Mouse (Mus musculus) midbrain, embryonic 11.5 days (tissue): ENCODE measurements around the gene Gm14137. TPM values are rescaled to one million over a fixed set of nuclear protein-coding genes. Genes with fewer than 3 reads are reported as not detected.
A peak's percentile ranks its signal among the peaks of the same experiment; 100 is the strongest.

Source experiments
- ATAC-seq: fragments of 200-750 bp; cut with Nextera tagmentation; 2 replicates; pipeline ENCODE4 v1.8.0; 2017; ENCODE audit warnings: moderate TSS enrichment, moderate library complexity; ENCODE audit not compliant: low FRiP score
- DNase-seq: peaks from one replicate; pipeline ENCODE4 v3.0.0; 2015; ENCODE audit warnings: low spot score; ENCODE audit errors: missing footprints
- H3K27ac ChIP-seq: fragments of 300-500 bp; sonication (generic); 2 replicates; pipeline ENCODE4 v1.5.1; 2014; ENCODE audit warnings: low read depth, low read length
- H3K27me3 ChIP-seq: fragments of 300-500 bp; sonication (generic); 2 replicates; pipeline ENCODE4 v1.6.1; 2014; ENCODE audit warnings: mild to moderate bottlenecking, low read length, moderate library complexity, mixed read lengths; ENCODE audit not compliant: control insufficient read depth, insufficient read depth
- H3K36me3 ChIP-seq: fragments of 300-500 bp; sonication (generic); 2 replicates; pipeline ENCODE4 v1.6.1; 2014; ENCODE audit warnings: mild to moderate bottlenecking, low read length, moderate library complexity, mixed read lengths; ENCODE audit not compliant: control insufficient read depth, insufficient read depth
- H3K4me1 ChIP-seq: fragments of 300-500 bp; sonication (generic); 2 replicates; pipeline ENCODE4 v1.6.1; 2014; ENCODE audit warnings: low read length; ENCODE audit not compliant: control insufficient read depth, insufficient read depth
- H3K4me2 ChIP-seq: fragments of 300-500 bp; sonication (generic); 2 replicates; pipeline ENCODE4 v1.6.1; 2014; ENCODE audit warnings: mild to moderate bottlenecking, moderate library complexity
- H3K4me3 ChIP-seq: fragments of 300-500 bp; sonication (generic); 2 replicates; pipeline ENCODE4 v1.5.1; 2014; ENCODE audit warnings: low read depth, low read length
- H3K9ac ChIP-seq: fragments of 300-500 bp; sonication (generic); 2 replicates; pipeline ENCODE4 v1.6.1; 2014; ENCODE audit warnings: low read length
- H3K9me3 ChIP-seq: fragments of 300-500 bp; sonication (generic); 2 replicates; pipeline ENCODE4 v1.6.1; 2016; ENCODE audit warnings: low read length; ENCODE audit not compliant: control insufficient read depth
- WGBS: fragments of 180-500 bp; shearing (Covaris S2); extraction: QIAGEN DNeasy Blood & Tissue Kit; methylation state at CpG from one replicate; pipeline ENCODE4 v1.1.7; 2014; 5-methylcytosine and 5-hydroxymethylcytosine counted together
- polyA plus RNA-seq: library from polyadenylated mRNA; unstranded; fragments of >200 nt; fragmentation: Nextera tagmentation; extraction: Ambion mirVana; gene quantifications from 2 replicates; pipeline ENCODE4 v1.2.1, GENCODE M21; 2014

The Gm14137 gene
- polyA plus RNA-seq, 1 experiment from 2014 or later: 0.20 TPM

DNA sequence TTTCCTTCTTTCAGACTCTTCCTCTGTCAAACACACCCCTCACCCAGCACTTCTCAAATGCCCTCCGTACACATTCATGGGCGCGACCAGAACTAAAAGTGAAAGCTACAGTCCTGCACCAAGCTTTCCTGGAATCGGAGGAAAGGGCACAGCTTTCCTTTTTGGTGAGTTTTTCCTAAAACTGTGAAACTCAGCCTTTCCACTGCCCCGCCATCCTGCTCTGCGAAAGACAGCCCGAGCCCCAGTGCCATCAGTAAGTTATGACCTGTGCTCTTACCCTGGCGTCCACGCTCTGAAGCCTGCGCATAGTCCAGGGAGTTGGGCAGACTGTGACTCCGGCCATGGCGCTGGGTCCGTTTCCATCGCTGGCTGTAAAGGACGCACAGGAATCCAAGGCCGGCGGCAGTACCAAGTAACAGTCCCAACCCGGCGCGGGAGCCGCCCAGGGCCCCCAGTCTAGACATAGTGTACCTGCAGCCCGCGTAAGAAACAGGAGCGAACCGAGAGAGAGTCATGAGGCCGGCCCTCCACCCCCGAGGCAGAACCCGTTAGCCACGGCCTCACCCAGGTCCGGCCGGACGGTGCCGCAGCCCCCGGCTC, 18.1 kb upstream of the Gm14137 start:
- peak overlapping the region; percentile 96 for H3K4me3 ChIP-seq
- H3K4me2 ChIP-seq: peak overlapping the region; percentile 91
- H3K4me1 ChIP-seq: peaks cover 9% of the 10 kb centered on the region
- H3K27ac ChIP-seq: no peak overlapping the region
- DNase-seq (no peak), ATAC-seq (no peak; the same call in 1 of the 2 replicates)
- H3K27me3 ChIP-seq: no peaks in the 10 kb centered on the region
- H3K9me3 ChIP-seq: no peaks in the 10 kb centered on the region
- H3K9ac ChIP-seq: peak overlapping the region; percentile 90
- peaks cover 2% of the 10 kb centered on the region; the same call in 1 of the 2 replicates for H3K36me3 ChIP-seq
- WGBS: 8% methylated on average over 34 of the region's 34 CpGs

DNA sequence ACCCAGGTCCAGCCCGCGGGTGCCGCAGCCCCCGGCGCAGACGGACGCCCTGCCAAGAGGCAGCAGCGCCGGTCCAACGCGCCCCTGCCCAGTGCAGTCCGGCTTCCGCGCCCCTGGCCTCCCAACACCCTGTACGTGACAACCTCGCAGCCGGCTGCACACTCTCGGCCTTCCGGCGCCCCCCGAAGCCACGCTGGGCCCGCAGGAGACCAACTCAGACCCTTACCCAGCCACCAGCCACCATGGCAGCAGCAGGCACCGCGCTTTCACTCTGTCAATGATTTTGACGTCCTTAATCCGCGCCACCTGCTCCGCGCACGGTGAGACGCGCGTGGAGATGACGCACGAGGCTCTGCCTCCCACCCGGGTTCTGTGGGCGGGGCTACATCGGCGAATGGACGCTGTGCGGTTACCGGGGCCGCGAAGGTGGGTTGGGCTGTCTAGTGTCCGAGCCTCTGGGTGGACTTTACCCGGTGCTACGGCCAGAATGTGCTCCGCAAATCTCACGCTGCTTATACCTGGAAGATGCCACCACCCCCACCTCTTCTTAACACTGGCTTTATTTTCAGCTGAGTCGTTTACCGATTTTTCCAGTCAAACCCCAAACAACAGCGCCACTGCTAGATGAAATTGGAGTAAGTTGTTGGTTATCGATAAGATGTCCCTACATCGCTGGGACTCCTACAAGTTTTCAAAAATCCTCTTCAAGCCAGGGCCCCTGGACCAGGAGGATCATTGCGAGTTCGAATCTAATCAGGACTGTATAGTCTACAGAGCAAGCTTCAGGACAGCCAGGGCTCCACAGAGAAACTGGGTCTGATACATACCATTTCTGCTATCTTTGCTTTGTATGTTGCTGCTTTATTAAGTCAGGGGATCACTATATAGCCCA, 17.4 kb upstream of the Gm14137 start, which contains the start of gene Rmdn3:
Gene Rmdn3 (minus strand): TSS at position 354 of the 892 bp plus-strand sequence.
- Histone ChIP-seq H3K36me3 (peaks cover 2% of the 10 kb centered on the region; the same call in 1 of the 2 replicates), H3K4me3 (peak within 1 kb of the TSS; percentile 96), H3K27ac (no peak within 1 kb of the TSS; the same call in 1 of the 2 replicates), H3K9me3 (no peaks in the 10 kb centered on the region), H3K27me3 (no peaks in the 10 kb centered on the region), H3K4me1 (peaks cover 9% of the 10 kb centered on the region), H3K4me2 (peak within 1 kb of the TSS; percentile 91), H3K9ac (peak within 1 kb of the TSS; percentile 90)
- 1% methylated on average over 57 of the region's 57 CpGs for WGBS
- ATAC-seq (peak; percentile 93), DNase-seq (peak; percentile 99)

GRCm38 (mm10) chr2:119157836-119158235, 16.5 kb upstream of the Gm14137 start:
- DNase-seq (no peak), ATAC-seq (no peak)
- Histone ChIP-seq H3K9ac (no peak overlapping the region), H3K4me3 (no peak overlapping the region), H3K4me1 (peaks cover 9% of the 10 kb centered on the region), H3K27me3 (no peaks in the 10 kb centered on the region), H3K4me2 (no peak overlapping the region), H3K27ac (no peak overlapping the region), H3K36me3 (peaks cover 2% of the 10 kb centered on the region; the same call in 1 of the 2 replicates), H3K9me3 (no peaks in the 10 kb centered on the region)

- Histone ChIP-seq H3K4me2 (no peak overlapping the region), H3K27ac (no peak overlapping the region), H3K9me3 (no peaks in the 10 kb centered on the region), H3K4me3 (no peak overlapping the region), H3K4me1 (peaks cover 3% of the 10 kb centered on the region; the same call in 1 of the 2 replicates), H3K27me3 (peaks cover 6% of the 10 kb centered on the region), H3K9ac (no peak overlapping the region), H3K36me3 (no peaks in the 10 kb centered on the region)
- DNase-seq: no peak
- 43% methylated on average over 2 of the region's 2 CpGs for WGBS
- no peak for ATAC-seq
Measured at GRCm38 (mm10) chr2:119161247-119161646, 13.1 kb upstream of the Gm14137 start.

DNA sequence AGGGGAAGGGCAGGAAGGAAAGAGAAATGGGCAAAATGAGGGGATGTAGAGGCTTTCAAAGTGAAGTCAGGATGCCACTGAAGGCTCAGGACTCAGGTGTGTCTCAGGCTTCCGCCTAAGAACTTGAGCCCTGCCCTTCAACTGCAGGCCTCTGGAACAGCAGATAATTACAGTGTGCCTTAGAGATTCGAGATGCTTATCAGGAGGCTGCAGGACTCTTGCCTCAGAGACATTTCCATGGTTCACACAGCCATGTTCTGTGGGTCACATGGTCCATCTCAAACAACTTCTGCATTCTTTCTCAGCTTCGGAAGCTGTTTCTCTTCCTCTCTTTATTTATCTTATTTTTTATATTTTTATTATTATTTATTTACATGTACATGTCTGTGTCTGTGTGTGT, 11.2 kb upstream of the Gm14137 start:
- Histone ChIP-seq H3K4me3 (no peak overlapping the region), H3K27ac (no peak overlapping the region), H3K4me1 (peaks cover 11% of the 10 kb centered on the region), H3K9ac (no peak overlapping the region), H3K4me2 (no peak overlapping the region), H3K36me3 (no peaks in the 10 kb centered on the region), H3K27me3 (peaks cover 22% of the 10 kb centered on the region), H3K9me3 (no peaks in the 10 kb centered on the region)
- no peak for ATAC-seq
- WGBS: 73% methylated on average over 3 of the region's 3 CpGs
- DNase-seq: peak; percentile 28

- peaks cover 11% of the 10 kb centered on the region for H3K4me1 ChIP-seq
- whole genome bisulfite sequencing: 89% methylated on average over 4 of the region's 4 CpGs
Measured at GRCm38 (mm10) chr2:119163999-119164398, 10.3 kb upstream of the Gm14137 start.

GRCm38 (mm10) chr2:119165401-119165800, 8.9 kb upstream of the Gm14137 start:
- ATAC-seq: no peak
- peaks cover 11% of the 10 kb centered on the region for H3K4me1 ChIP-seq
- no peak overlapping the region for H3K4me3 ChIP-seq
- H3K9ac ChIP-seq: no peak overlapping the region
- H3K9me3 ChIP-seq: no peaks in the 10 kb centered on the region
- no peaks in the 10 kb centered on the region for H3K36me3 ChIP-seq
- DNase-seq: no peak
- no peak overlapping the region for H3K4me2 ChIP-seq
- no peak overlapping the region for H3K27ac ChIP-seq
- H3K27me3 ChIP-seq: peaks cover 25% of the 10 kb centered on the region

More at GRCm38 (mm10) chr2:119163999-119164398, 10.3 kb upstream of the Gm14137 start:
- DNase-seq: no peak
- Histone ChIP-seq H3K36me3 (no peaks in the 10 kb centered on the region), H3K9ac (no peak overlapping the region), H3K27ac (no peak overlapping the region), H3K27me3 (peaks cover 23% of the 10 kb centered on the region), H3K4me3 (no peak overlapping the region), H3K4me2 (no peak overlapping the region), H3K9me3 (no peaks in the 10 kb centered on the region)
- no peak for ATAC-seq

- Histone ChIP-seq H3K36me3 (no peaks in the 10 kb centered on the region), H3K9me3 (no peaks in the 10 kb centered on the region), H3K27ac (no peak within 1 kb of the TSS), H3K4me1 (peaks cover 11% of the 10 kb centered on the region), H3K27me3 (peaks cover 25% of the 10 kb centered on the region), H3K9ac (peak within 1 kb of the TSS; percentile 54), H3K4me3 (peak within 1 kb of the TSS; percentile 37), H3K4me2 (peak within 1 kb of the TSS; percentile 98)
- 1% methylated on average over 60 of the region's 60 CpGs for WGBS
- DNase-seq (peak; percentile 97), ATAC-seq (peak; percentile 89)
Measured at GRCm38 (mm10) chr2:119166901-119167865, 7.1 kb upstream of the Gm14137 start, which contains the start of gene Gchfr. TSS of gene Gchfr (plus strand) at chr2:119167773.
